Mouse (Mus musculus) neural tube, embryonic 11.5 days (tissue): ENCODE data around the gene Gm49776. TPM values are rescaled to one million over a fixed set of nuclear protein-coding genes. Genes with fewer than 3 reads are reported as not detected.
"Not testable (repeated sequence)": the region's sequence is repeated elsewhere in the genome, so short reads cannot be mapped to it uniquely, and the experiment has no call there.

ENCODE experiments used
- ATAC-seq: fragments of 200-750 bp; cut with Nextera tagmentation; 2 replicates; pipeline ENCODE4 v1.8.0; 2017; ENCODE audit warnings: moderate number of reproducible peaks, mild to moderate bottlenecking, moderate TSS enrichment, moderate library complexity; ENCODE audit not compliant: insufficient read depth, low FRiP score, low TSS enrichment
- DNase-seq: peaks from one replicate; pipeline ENCODE4 v3.0.0-alpha.2; 2015; ENCODE audit warnings: low spot score
- H3K27ac ChIP-seq: fragments of 300-500 bp; sonication (generic); 2 replicates; pipeline ENCODE4 v1.5.1; 2014; ENCODE audit warnings: low read depth, mild to moderate bottlenecking, low read length
- H3K27me3 ChIP-seq: fragments of 300-500 bp; sonication (generic); 2 replicates; pipeline ENCODE4 v1.6.1; 2014; ENCODE audit warnings: mild to moderate bottlenecking, low read length, mixed read lengths; ENCODE audit not compliant: control insufficient read depth, insufficient read depth
- H3K36me3 ChIP-seq: fragments of 300-500 bp; sonication (generic); 2 replicates; pipeline ENCODE4 v1.6.1; 2014; ENCODE audit warnings: mild to moderate bottlenecking, low read length, moderate library complexity, mixed read lengths; ENCODE audit not compliant: control insufficient read depth, insufficient read depth
- H3K4me1 ChIP-seq: fragments of 300-500 bp; sonication (generic); 2 replicates; pipeline ENCODE4 v1.6.1; 2014; ENCODE audit warnings: low read length, mixed read lengths; ENCODE audit not compliant: control insufficient read depth, insufficient read depth
- H3K4me2 ChIP-seq: fragments of 300-500 bp; sonication (generic); 2 replicates; pipeline ENCODE4 v1.6.1; 2014; ENCODE audit warnings: low read depth, mild to moderate bottlenecking, moderate library complexity
- H3K4me3 ChIP-seq: fragments of 300-500 bp; sonication (generic); 2 replicates; pipeline ENCODE4 v1.5.1; 2014; ENCODE audit warnings: low read depth, low read length
- H3K9ac ChIP-seq: fragments of 300-500 bp; sonication (generic); 2 replicates; pipeline ENCODE4 v1.6.1; 2014; ENCODE audit warnings: mild to moderate bottlenecking, low read length
- H3K9me3 ChIP-seq: fragments of 300-500 bp; sonication (generic); 2 replicates; pipeline ENCODE4 v1.6.1; 2016; ENCODE audit warnings: low read length; ENCODE audit not compliant: control insufficient read depth
- WGBS: fragments of 180-500 bp; shearing (Covaris S2); extraction: QIAGEN DNeasy Blood & Tissue Kit; methylation state at CpG from one replicate; pipeline ENCODE4 v1.1.7; 2014; 5-methylcytosine and 5-hydroxymethylcytosine counted together
- polyA plus RNA-seq: library from polyadenylated mRNA; unstranded; fragments of >200 nt; fragmentation: Nextera tagmentation; extraction: Ambion mirVana; gene quantifications from 2 replicates; pipeline ENCODE4 v1.2.1, GENCODE M21; 2014

The Gm49776 gene
- polyA plus RNA-seq, result 3.6 and 9.2 TPM in 2 replicates

- Histone ChIP-seq H3K27me3 (no peaks in the 10 kb centered on the region), H3K4me2 (no peak within 1 kb of the TSS), H3K4me3 (no peak within 1 kb of the TSS), H3K9me3 (no peaks in the 10 kb centered on the region), H3K9ac (no peak within 1 kb of the TSS), H3K4me1 (no peaks in the 10 kb centered on the region), H3K36me3 (peaks cover 43% of the 10 kb centered on the region), H3K27ac (no peak within 1 kb of the TSS)
- 98% methylated on average over 2 of the region's 2 CpGs for WGBS
- ATAC-seq (no peak), DNase-seq (no peak)
These were observed at the start of gene Gm49776 for GRCm38 (mm10) chr16:18258221-18258620. Gene Gm49776 (minus strand): TSS chr16:18258321.

- Histone ChIP-seq H3K4me3 (peak overlapping the region; percentile 98), H3K4me1 (peaks cover 17% of the 10 kb centered on the region), H3K27ac (0 out of 2 replicates have a peak overlapping the region, but pooled peaks have one; percentile 44), H3K9ac (peak overlapping the region; percentile 97), H3K4me2 (peak overlapping the region; percentile 98)
- 0 out of 2 replicates have a peak, but pooled peaks have one; percentile 1 for ATAC-seq
- not testable (repeated sequence) for DNase-seq, H3K9me3 ChIP-seq, H3K36me3 ChIP-seq, H3K27me3 ChIP-seq
- 5% methylated on average over 9 of the region's 10 CpGs for WGBS
These were observed 31.5 kb upstream of the Gm49776 start for GRCm38 (mm10) chr16:18289614-18290013.

- ATAC-seq, result peak; percentile 99
These were observed 31.0 kb upstream of the Gm49776 start, which contains the start of gene Dgcr8 for GRCm38 (mm10) chr16:18289067-18289588. Gene Dgcr8 (minus strand): TSS chr16:18289246.

GRCm38 (mm10) chr16:18288581-18289061 is 30.5 kb upstream of the Gm49776 start:
- peaks cover 13% of the 10 kb centered on the region for H3K36me3 ChIP-seq
- H3K27me3 ChIP-seq, result no peaks in the 10 kb centered on the region
- no peak for DNase-seq
- peak overlapping the region; percentile 83 for H3K27ac ChIP-seq
- under 1% methylated on average over 29 of the region's 31 CpGs for WGBS
- H3K4me1 ChIP-seq, result peaks cover 17% of the 10 kb centered on the region
- H3K4me2 ChIP-seq, result peak overlapping the region; percentile 98
- H3K4me3 ChIP-seq, result peak overlapping the region; percentile 98
- H3K9ac ChIP-seq, result peak overlapping the region; percentile 97
- H3K9me3 ChIP-seq, result no peaks in the 10 kb centered on the region
- ATAC-seq, result peak; percentile 79

More at GRCm38 (mm10) chr16:18289067-18289588, 31.0 kb upstream of the Gm49776 start, which contains the start of gene Dgcr8:
- Histone ChIP-seq H3K9ac (peak within 1 kb of the TSS; percentile 97), H3K4me3 (peak within 1 kb of the TSS; percentile 98), H3K9me3 (no peaks in the 10 kb centered on the region), H3K4me2 (peak within 1 kb of the TSS; percentile 98), H3K4me1 (peaks cover 17% of the 10 kb centered on the region), H3K27ac (peak within 1 kb of the TSS; percentile 83), H3K27me3 (no peaks in the 10 kb centered on the region), H3K36me3 (peaks cover 8% of the 10 kb centered on the region)
- peak; percentile 100 for DNase-seq
- WGBS, result under 1% methylated on average over 68 of the region's 71 CpGs

- H3K4me1 ChIP-seq, result peaks cover 17% of the 10 kb centered on the region
- WGBS, result 0% methylated on average over 4 of the region's 4 CpGs
- DNase-seq, result peak; percentile 41
These were observed 30.0 kb upstream of the Gm49776 start for GRCm38 (mm10) chr16:18288166-18288565.

GRCm38 (mm10) chr16:18275166-18275565 is 17.0 kb upstream of the Gm49776 start:
- DNase-seq (no peak), ATAC-seq (no peak)
- Histone ChIP-seq H3K9ac (no peak overlapping the region), H3K27me3 (no peaks in the 10 kb centered on the region), H3K4me1 (no peaks in the 10 kb centered on the region), H3K9me3 (no peaks in the 10 kb centered on the region), H3K4me3 (no peak overlapping the region), H3K36me3 (peaks cover 32% of the 10 kb centered on the region), H3K27ac (no peak overlapping the region), H3K4me2 (no peak overlapping the region)
- 90% methylated on average over 2 of the region's 2 CpGs for WGBS

More at GRCm38 (mm10) chr16:18288166-18288565, 30.0 kb upstream of the Gm49776 start:
- peak overlapping the region; percentile 98 for H3K4me3 ChIP-seq
- ATAC-seq, result no peak
- no peaks in the 10 kb centered on the region for H3K27me3 ChIP-seq
- no peaks in the 10 kb centered on the region for H3K9me3 ChIP-seq
- peak overlapping the region; percentile 98 for H3K4me2 ChIP-seq
- H3K27ac ChIP-seq, result no peak overlapping the region
- peaks cover 16% of the 10 kb centered on the region for H3K36me3 ChIP-seq
- peak overlapping the region; percentile 97 for H3K9ac ChIP-seq

GRCm38 (mm10) chr16:18268182-18268581 is 10.1 kb upstream of the Gm49776 start:
- Histone ChIP-seq H3K4me3 (no peak overlapping the region), H3K36me3 (peaks cover 27% of the 10 kb centered on the region), H3K9me3 (no peaks in the 10 kb centered on the region), H3K27ac (no peak overlapping the region), H3K27me3 (no peaks in the 10 kb centered on the region), H3K9ac (no peak overlapping the region), H3K4me2 (no peak overlapping the region), H3K4me1 (no peaks in the 10 kb centered on the region)
- DNase-seq (no peak), ATAC-seq (no peak)
- 92% methylated on average over 5 of the region's 5 CpGs for WGBS

- DNase-seq (no peak), ATAC-seq (no peak)
- no peak overlapping the region for H3K27ac ChIP-seq
- H3K4me3 ChIP-seq, result no peak overlapping the region
- H3K4me1 ChIP-seq, result no peaks in the 10 kb centered on the region
- WGBS, result 71% methylated on average over 2 of the region's 2 CpGs
- H3K9me3 ChIP-seq, result no peaks in the 10 kb centered on the region
- no peaks in the 10 kb centered on the region for H3K27me3 ChIP-seq
- no peak overlapping the region for H3K4me2 ChIP-seq
- no peak overlapping the region for H3K9ac ChIP-seq
- H3K36me3 ChIP-seq, result peaks cover 31% of the 10 kb centered on the region
These were observed 6.9 kb upstream of the Gm49776 start for GRCm38 (mm10) chr16:18265024-18265423.

GRCm38 (mm10) chr16:18253866-18254265 is 4.3 kb downstream of the Gm49776 start:
- 100% methylated on average over 1 of the region's 1 CpGs for WGBS
- no peak overlapping the region for H3K4me2 ChIP-seq
- DNase-seq (no peak), ATAC-seq (no peak)
- H3K27me3 ChIP-seq, result no peaks in the 10 kb centered on the region
- H3K9me3 ChIP-seq, result no peaks in the 10 kb centered on the region
- H3K27ac ChIP-seq, result no peak overlapping the region
- H3K36me3 ChIP-seq, result peaks cover 44% of the 10 kb centered on the region
- no peak overlapping the region for H3K4me3 ChIP-seq
- peaks cover 13% of the 10 kb centered on the region for H3K4me1 ChIP-seq
- no peak overlapping the region for H3K9ac ChIP-seq
